Mouse (Mus musculus) intestine, embryonic 14.5 days (tissue): Measurements from ENCODE around the gene Zbtb20. TPM values are rescaled to one million over a fixed set of nuclear protein-coding genes. Genes with fewer than 3 reads are reported as not detected.
A peak's percentile ranks its signal among the peaks of the same experiment; 100 is the strongest.

Source experiments
- ATAC-seq: fragments of 200-750 bp; cut with Nextera tagmentation; replicated peaks from 2 replicates; pipeline ENCODE4 v1.8.0; 2017; ENCODE audit warnings: low read depth, moderate number of reproducible peaks, moderate TSS enrichment, moderate library complexity; ENCODE audit not compliant: low FRiP score, low TSS enrichment
- DNase-seq: peaks from one replicate; pipeline ENCODE4 v3.0.0-alpha.2; 2018; ENCODE audit warnings: low spot score
- H3K27ac ChIP-seq: fragments of 300-500 bp; sonication (generic); 2 replicates; pipeline ENCODE4 v1.5.1; 2014; ENCODE audit warnings: low read depth, mild to moderate bottlenecking, control low read depth
- H3K27me3 ChIP-seq: fragments of 300-500 bp; sonication (generic); replicated peaks from 2 replicates; pipeline ENCODE4 v1.6.1; 2014; ENCODE audit warnings: low read length, control low read depth; ENCODE audit not compliant: control insufficient read depth, insufficient read depth
- H3K36me3 ChIP-seq: fragments of 300-500 bp; sonication (generic); 2 replicates; pipeline ENCODE4 v1.6.1; 2014; ENCODE audit warnings: low read length, control low read depth; ENCODE audit not compliant: control insufficient read depth, insufficient read depth
- H3K4me1 ChIP-seq: fragments of 300-500 bp; sonication (generic); replicated peaks from 2 replicates; pipeline ENCODE4 v1.6.1; 2014; ENCODE audit warnings: low read length, control low read depth, mixed read lengths; ENCODE audit not compliant: control insufficient read depth, insufficient read depth
- H3K4me2 ChIP-seq: fragments of 300-500 bp; sonication (generic); 2 replicates; pipeline ENCODE4 v1.6.1; 2014; ENCODE audit warnings: low read length
- H3K4me3 ChIP-seq: fragments of 300-500 bp; sonication (generic); 2 replicates; pipeline ENCODE4 v1.5.1; 2014; ENCODE audit warnings: low read depth, low read length, control low read depth, mixed read lengths
- H3K9ac ChIP-seq: fragments of 300-500 bp; sonication (generic); 2 replicates; pipeline ENCODE4 v1.6.1; 2014; ENCODE audit warnings: mild to moderate bottlenecking, low read length
- H3K9me3 ChIP-seq: fragments of 300-500 bp; sonication (generic); 2 replicates; pipeline ENCODE4 v1.6.1; 2016; ENCODE audit warnings: low read length, control low read depth; ENCODE audit not compliant: control insufficient read depth
- WGBS: fragments of 180-500 bp; shearing (Covaris S2); extraction: QIAGEN DNeasy Blood & Tissue Kit; methylation state at CpG from one replicate; pipeline ENCODE4 v1.1.7; 2014; 5-methylcytosine and 5-hydroxymethylcytosine counted together
- polyA plus RNA-seq: library from polyadenylated mRNA; unstranded; fragments of >200 nt; fragmentation: Nextera tagmentation; extraction: Ambion mirVana; gene quantifications from 2 replicates; pipeline ENCODE4 v1.2.1, GENCODE M21; 2014

Zbtb20 gene
- 26.9 and 27.3 TPM in 2 replicates for polyA plus RNA-seq

DNA sequence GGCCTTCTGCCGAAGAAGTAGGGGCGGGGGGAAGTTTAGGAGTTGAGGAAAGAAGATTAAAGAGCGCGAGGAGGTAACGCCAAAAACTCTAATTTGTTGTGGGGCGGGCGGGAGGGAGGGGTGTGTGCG lies at the start of gene Zbtb20:
Zbtb20 (plus strand) TSS at position 30 of the 129 bp plus-strand sequence.
- H3K36me3 ChIP-seq, result no peaks in the 10 kb centered on the region
- DNase-seq (no peak), ATAC-seq (no peak)
- H3K4me2 ChIP-seq, result peak within 1 kb of the TSS; percentile 59
- H3K9me3 ChIP-seq, result no peaks in the 10 kb centered on the region
- peak within 1 kb of the TSS; percentile 58 for H3K4me3 ChIP-seq
- H3K27ac ChIP-seq, result peak within 1 kb of the TSS; percentile 98
- WGBS, result 0% methylated on average over 8 of the region's 8 CpGs
- H3K9ac ChIP-seq, result peak within 1 kb of the TSS; percentile 87
- peaks cover 8% of the 10 kb centered on the region; the same call in 1 of the 2 replicates for H3K4me1 ChIP-seq
- H3K27me3 ChIP-seq, result no peaks in the 10 kb centered on the region

DNA sequence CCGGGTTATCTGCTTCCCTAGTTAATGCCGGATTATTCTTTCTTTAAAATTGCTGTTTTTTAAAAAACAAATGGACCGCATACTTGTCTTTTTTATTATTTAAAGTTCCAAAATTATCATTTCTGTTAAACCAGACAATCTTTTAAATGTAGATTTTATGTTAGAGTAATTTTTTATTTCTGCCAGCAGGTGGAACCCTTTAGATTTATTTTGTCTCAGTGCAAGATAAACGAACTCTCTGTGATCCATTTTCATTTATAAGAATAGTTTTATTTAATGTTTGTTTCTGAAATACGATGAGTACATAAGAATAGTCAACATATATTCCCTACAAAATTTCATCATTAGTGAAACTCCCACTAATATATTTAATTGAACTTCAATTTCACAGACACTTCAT lies 39.7 kb upstream of the Zbtb20 start:
- 71% methylated on average over 5 of the region's 5 CpGs for WGBS
- no peaks in the 10 kb centered on the region for H3K9me3 ChIP-seq
- no peak for DNase-seq

DNA sequence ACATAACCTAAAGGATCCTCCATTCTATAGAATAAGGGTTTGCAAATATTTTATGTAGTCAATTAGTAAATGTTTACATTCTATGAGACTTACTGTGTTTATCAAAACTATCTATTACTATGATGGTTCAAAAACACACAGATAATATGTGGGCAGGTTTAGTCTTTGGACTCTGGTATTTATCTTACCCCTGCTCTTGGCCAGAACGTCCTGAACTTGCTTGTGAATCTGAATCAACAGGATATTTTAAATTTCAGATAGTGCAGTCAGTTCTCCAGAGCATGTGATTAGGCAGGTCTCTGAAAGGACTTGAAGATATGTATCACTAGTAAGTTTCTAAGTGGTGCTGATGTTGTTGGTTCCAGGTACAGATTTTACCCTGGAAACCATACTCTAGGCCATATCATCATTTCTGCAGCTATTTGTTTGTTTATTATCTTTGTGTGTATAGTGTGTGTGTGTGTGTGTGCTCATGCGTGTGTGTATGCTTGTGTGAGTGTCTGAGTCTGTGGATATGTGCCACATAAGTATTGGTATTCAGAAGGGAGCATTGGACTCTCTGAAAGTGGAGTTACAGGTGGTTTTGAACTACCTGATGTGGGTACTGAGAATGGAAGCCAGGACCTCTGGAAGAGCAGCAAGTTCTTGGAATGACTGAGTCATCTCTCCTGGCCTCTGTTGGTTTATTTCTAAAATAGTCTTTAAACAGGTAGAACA lies 39.1 kb upstream of the Zbtb20 start:
- H3K27me3 ChIP-seq, result no peaks in the 10 kb centered on the region
- 52% methylated on average over 2 of the region's 2 CpGs for WGBS
- no peaks in the 10 kb centered on the region for H3K4me1 ChIP-seq
- H3K9me3 ChIP-seq, result no peaks in the 10 kb centered on the region
- no peak overlapping the region for H3K4me3 ChIP-seq
- no peak overlapping the region for H3K27ac ChIP-seq
- H3K4me2 ChIP-seq, result no peak overlapping the region
- no peak overlapping the region for H3K9ac ChIP-seq
- ATAC-seq (no peak), DNase-seq (no peak)
- H3K36me3 ChIP-seq, result no peaks in the 10 kb centered on the region

More for the DNA sequence above, 39.7 kb upstream of the Zbtb20 start:
- no peak overlapping the region for H3K9ac ChIP-seq
- ATAC-seq, result no peak
- H3K4me2 ChIP-seq, result no peak overlapping the region
- H3K4me3 ChIP-seq, result no peak overlapping the region
- no peaks in the 10 kb centered on the region for H3K4me1 ChIP-seq
- H3K27me3 ChIP-seq, result no peaks in the 10 kb centered on the region
- H3K27ac ChIP-seq, result no peak overlapping the region
- no peaks in the 10 kb centered on the region for H3K36me3 ChIP-seq

DNA sequence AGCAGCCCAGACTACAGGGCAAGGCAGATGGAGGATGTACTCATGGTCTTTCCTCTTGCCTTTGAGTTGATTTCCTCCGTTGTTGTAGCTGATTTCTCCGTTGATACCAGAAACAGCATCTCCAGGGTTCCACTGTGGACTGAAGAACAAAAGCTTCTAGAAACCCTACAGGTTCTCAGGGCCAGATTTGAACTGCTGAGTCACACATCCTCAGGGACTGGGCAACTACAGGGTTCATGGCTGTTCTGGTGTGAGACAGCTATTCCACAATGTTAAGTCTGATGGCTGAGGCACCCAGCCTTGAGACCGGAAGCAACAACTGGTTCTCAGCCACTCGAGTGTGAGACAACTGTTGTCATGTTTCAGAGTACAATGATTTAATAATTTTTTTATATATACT lies 37.5 kb upstream of the Zbtb20 start:
- H3K36me3 ChIP-seq, result no peaks in the 10 kb centered on the region

DNA sequence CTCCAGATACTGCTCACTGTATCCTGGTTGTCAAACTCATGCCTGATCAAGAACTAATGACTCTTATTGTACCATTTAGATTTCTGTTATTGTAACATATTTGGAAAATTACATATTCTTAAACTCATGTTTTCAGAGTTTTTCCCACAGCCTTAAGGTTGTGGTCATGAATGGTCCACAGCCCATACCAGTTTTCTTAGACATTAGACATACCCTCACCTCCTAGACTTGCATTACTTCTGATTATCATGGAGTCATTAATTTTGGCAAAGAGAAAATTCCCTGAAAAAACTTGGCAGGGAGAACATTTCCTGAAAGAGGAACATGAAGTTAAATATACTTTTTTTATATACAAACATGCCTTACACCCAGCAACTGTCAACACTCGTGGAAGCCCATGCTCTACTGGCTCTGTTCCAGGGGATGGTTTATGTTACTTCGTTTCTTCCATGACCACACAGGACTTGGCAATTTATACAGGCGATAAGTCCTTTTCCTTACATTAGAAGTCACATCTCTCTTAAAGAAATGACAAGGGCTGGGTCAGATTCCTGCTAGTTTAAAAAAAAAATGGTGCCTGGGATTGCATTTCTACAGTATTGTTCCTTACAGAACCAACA lies 18.0 kb upstream of the Zbtb20 start:
- no peak for DNase-seq
- Histone ChIP-seq H3K4me2 (no peak overlapping the region), H3K27ac (no peak overlapping the region), H3K4me1 (no peaks in the 10 kb centered on the region), H3K36me3 (no peaks in the 10 kb centered on the region), H3K9ac (no peak overlapping the region), H3K27me3 (no peaks in the 10 kb centered on the region), H3K9me3 (0 out of 2 replicates have a peak, but pooled peaks cover 2% of the 10 kb centered on the region), H3K4me3 (no peak overlapping the region)
- ATAC-seq, result no peak
- WGBS, result 36% methylated on average over 3 of the region's 3 CpGs

More for the DNA sequence above, 37.5 kb upstream of the Zbtb20 start:
- no peaks in the 10 kb centered on the region for H3K4me1 ChIP-seq
- DNase-seq, result no peak
- no peaks in the 10 kb centered on the region for H3K9me3 ChIP-seq
- no peak overlapping the region for H3K4me2 ChIP-seq
- 93% methylated on average over 4 of the region's 4 CpGs for WGBS
- H3K27me3 ChIP-seq, result no peaks in the 10 kb centered on the region
- no peak overlapping the region for H3K27ac ChIP-seq
- H3K4me3 ChIP-seq, result no peak overlapping the region
- H3K9ac ChIP-seq, result no peak overlapping the region
- no peak for ATAC-seq

DNA sequence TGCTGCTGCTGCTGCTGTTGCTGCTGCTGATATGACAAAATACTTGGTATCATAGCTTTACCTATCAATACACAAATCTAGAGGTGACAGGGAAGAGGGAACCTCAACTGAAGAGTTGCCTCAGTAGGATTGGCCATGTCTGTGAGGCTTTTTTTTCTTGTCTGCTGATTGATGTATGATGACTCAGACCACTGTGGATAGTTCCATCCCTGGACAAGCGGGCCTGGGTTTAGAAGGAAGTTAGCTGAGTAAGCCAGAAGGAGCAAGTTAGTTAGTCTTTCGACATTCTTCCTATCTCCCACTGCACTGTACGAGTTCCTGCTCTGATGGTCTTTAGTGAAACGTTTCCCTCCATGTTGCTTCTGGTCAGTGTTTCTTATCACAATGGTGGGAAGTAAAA lies 16.4 kb upstream of the Zbtb20 start:
- Histone ChIP-seq H3K4me1 (no peaks in the 10 kb centered on the region), H3K4me3 (no peak overlapping the region), H3K4me2 (no peak overlapping the region), H3K36me3 (no peaks in the 10 kb centered on the region), H3K9me3 (0 out of 2 replicates have a peak, but pooled peaks cover 2% of the 10 kb centered on the region), H3K27ac (no peak overlapping the region), H3K9ac (no peak overlapping the region), H3K27me3 (no peaks in the 10 kb centered on the region)
- DNase-seq, result no peak
- 86% methylated on average over 4 of the region's 4 CpGs for WGBS
- no peak for ATAC-seq

DNA sequence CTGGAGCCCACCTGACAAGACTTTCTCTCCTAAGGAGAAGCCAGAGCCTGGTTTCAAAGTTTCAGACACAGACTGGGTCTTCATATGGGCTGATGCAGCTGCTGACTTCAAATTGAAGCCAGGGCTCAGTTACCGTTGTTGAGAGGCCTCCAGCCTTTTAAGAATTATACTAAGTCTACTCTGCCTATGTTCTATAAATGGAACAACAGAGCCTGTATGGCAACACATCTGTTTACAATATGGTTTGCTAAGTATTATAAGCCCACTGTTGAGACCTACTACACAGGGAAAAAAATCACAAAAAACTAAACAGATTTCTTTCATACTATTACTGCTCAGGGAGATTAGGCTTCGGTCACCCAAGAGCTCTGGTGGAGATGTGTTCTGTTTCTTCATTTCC lies 12.4 kb upstream of the Zbtb20 start:
- no peak overlapping the region for H3K27ac ChIP-seq
- no peaks in the 10 kb centered on the region for H3K27me3 ChIP-seq
- no peaks in the 10 kb centered on the region for H3K9me3 ChIP-seq
- H3K4me1 ChIP-seq, result no peaks in the 10 kb centered on the region
- DNase-seq (no peak), ATAC-seq (no peak)
- H3K36me3 ChIP-seq, result no peaks in the 10 kb centered on the region
- 87% methylated on average over 2 of the region's 2 CpGs for WGBS
- no peak overlapping the region for H3K4me2 ChIP-seq
- no peak overlapping the region for H3K9ac ChIP-seq
- H3K4me3 ChIP-seq, result no peak overlapping the region

DNA sequence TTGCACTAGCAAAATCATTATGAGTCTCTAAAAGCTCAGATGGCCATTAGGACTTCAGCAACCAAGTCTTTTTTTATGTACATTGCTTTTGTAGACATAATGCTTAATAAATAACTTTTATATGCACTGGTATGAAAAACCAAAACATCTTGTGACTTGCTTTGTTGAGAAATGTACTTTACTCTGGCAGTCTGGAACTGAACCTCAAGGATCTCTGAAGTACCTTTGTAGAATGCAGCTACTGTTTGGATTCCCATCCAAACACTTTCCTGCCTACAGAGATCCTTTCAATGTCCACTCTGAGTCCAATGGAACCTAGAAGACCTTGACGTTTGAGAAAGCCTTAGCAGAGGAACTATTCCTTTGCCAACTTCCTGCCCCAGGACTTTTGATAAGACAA lies 9.6 kb upstream of the Zbtb20 start:
- no peak for DNase-seq

DNA sequence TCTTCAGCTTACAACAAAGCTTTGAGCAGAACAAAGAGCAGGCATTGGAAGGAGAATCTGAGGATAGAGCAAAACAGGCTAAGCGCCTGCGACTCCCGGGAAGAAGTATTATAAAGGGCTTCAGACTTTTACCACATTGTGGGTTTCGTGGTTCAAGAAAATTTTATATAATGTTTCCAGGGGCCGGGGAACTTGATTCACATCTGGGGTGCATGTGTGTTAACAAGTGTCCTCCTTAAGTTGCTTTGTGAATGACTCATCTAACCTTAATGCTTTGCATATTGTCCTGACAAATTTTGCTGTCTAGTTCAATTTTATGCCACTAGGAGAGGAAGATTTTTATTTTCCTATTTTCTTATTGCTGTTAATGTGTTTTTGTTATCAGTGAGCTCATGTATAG lies 3.6 kb upstream of the Zbtb20 start:
- no peak for ATAC-seq
- 95% methylated on average over 5 of the region's 5 CpGs for WGBS
- H3K27ac ChIP-seq, result no peak overlapping the region

More for the DNA sequence above, 9.6 kb upstream of the Zbtb20 start:
- Histone ChIP-seq H3K27ac (no peak overlapping the region), H3K36me3 (no peaks in the 10 kb centered on the region), H3K9ac (no peak overlapping the region), H3K4me1 (no peaks in the 10 kb centered on the region), H3K4me3 (no peak overlapping the region), H3K4me2 (no peak overlapping the region), H3K27me3 (no peaks in the 10 kb centered on the region), H3K9me3 (no peaks in the 10 kb centered on the region)
- WGBS, result 66% methylated on average over 1 of the region's 1 CpGs
- no peak for ATAC-seq

More for the DNA sequence above, 3.6 kb upstream of the Zbtb20 start:
- H3K4me1 ChIP-seq, result 0 out of 2 replicates have a peak, but pooled peaks cover 4% of the 10 kb centered on the region
- no peak overlapping the region for H3K4me2 ChIP-seq
- no peaks in the 10 kb centered on the region for H3K9me3 ChIP-seq
- no peaks in the 10 kb centered on the region for H3K27me3 ChIP-seq
- no peak for DNase-seq
- no peak overlapping the region for H3K4me3 ChIP-seq
- H3K36me3 ChIP-seq, result no peaks in the 10 kb centered on the region
- no peak overlapping the region for H3K9ac ChIP-seq
